8 mouse cellular contexts compared by ENCODE assay signal in genomic region chr9:106370620-106371383, GRCm38 (mm10). TPM values are rescaled to one million over a fixed set of nuclear protein-coding genes. Genes with fewer than 3 reads are reported as not detected.
DNase-seq lines count a peak whose midpoint lies in the region; ATAC-seq and TF ChIP-seq lines count a peak whose summit lies in the region.

No protein-coding gene starts in this region.

- H3K9ac ChIP-seq in lung, postnatal 0 days (replicated peaks; ENCODE audit: low read depth), result peak overlapping the region; percentile 82; the same call in 1 of the 2 replicates
- peak overlapping the region; percentile 91 for H3K9ac ChIP-seq in forebrain, embryonic 14.5 days (ENCODE audit: low read length)
- H3K9ac ChIP-seq in limb, embryonic 11.5 days (ENCODE audit: low read length), result peak overlapping the region; percentile 51; the same call in 1 of the 2 replicates
- no peak overlapping the region for H3K9ac ChIP-seq in stomach, embryonic 14.5 days (replicated peaks; ENCODE audit: low read depth, low read length)

- no peaks in the 10 kb centered on the region for H3K9me3 ChIP-seq in lung, postnatal 0 days (ENCODE audit: low read length)
- no peaks in the 10 kb centered on the region for H3K9me3 ChIP-seq in forebrain, embryonic 14.5 days (replicated peaks; ENCODE audit: control insufficient read depth, low read length)
- H3K9me3 ChIP-seq in limb, embryonic 11.5 days (ENCODE audit: control insufficient read depth, low read length), result no peaks in the 10 kb centered on the region
- no peaks in the 10 kb centered on the region for H3K9me3 ChIP-seq in stomach, embryonic 14.5 days (ENCODE audit: control insufficient read depth, low read depth, low read length)

- H3K27me3 ChIP-seq in lung, postnatal 0 days (replicated peaks; ENCODE audit: insufficient read depth, low read length), result no peaks in the 10 kb centered on the region
- H3K27me3 ChIP-seq in forebrain, embryonic 14.5 days (replicated peaks; ENCODE audit: control insufficient read depth, insufficient read depth, low read length), result no peaks in the 10 kb centered on the region
- H3K27me3 ChIP-seq in limb, embryonic 11.5 days (ENCODE audit: control insufficient read depth, insufficient read depth, low read length), result no peaks in the 10 kb centered on the region
- no peaks in the 10 kb centered on the region for H3K27me3 ChIP-seq in stomach, embryonic 14.5 days (ENCODE audit: control insufficient read depth, insufficient read depth, low read length)

- no peak for ATAC-seq in lung, postnatal 0 days
- ATAC-seq in forebrain, embryonic 14.5 days, result no peak
- ATAC-seq in limb, embryonic 11.5 days (ENCODE audit: insufficient number of reproducible peaks, low FRiP score, low TSS enrichment, low read depth), result no peak
- ATAC-seq in stomach, embryonic 14.5 days (ENCODE audit: insufficient number of reproducible peaks, insufficient read depth, low FRiP score, low read depth), result no peak

- peaks cover 6% of the 10 kb centered on the region; the same call in 1 of the 2 replicates for H3K36me3 ChIP-seq in lung, postnatal 0 days (ENCODE audit: insufficient read depth, low read length)
- peaks cover 33% of the 10 kb centered on the region for H3K36me3 ChIP-seq in forebrain, embryonic 14.5 days (ENCODE audit: control insufficient read depth, insufficient read depth, low read length)
- H3K36me3 ChIP-seq in limb, embryonic 11.5 days (ENCODE audit: control insufficient read depth, insufficient read depth, low read length), result peaks cover 25% of the 10 kb centered on the region
- peaks cover 27% of the 10 kb centered on the region for H3K36me3 ChIP-seq in stomach, embryonic 14.5 days (ENCODE audit: control insufficient read depth, insufficient read depth, low read length)

- peaks cover 22% of the 10 kb centered on the region for H3K4me1 ChIP-seq in lung, postnatal 0 days (ENCODE audit: insufficient read depth, low read depth, low read length)
- H3K4me1 ChIP-seq in forebrain, embryonic 14.5 days (ENCODE audit: control insufficient read depth, insufficient read depth, low read length), result peaks cover 19% of the 10 kb centered on the region; the same call in 1 of the 2 replicates
- H3K4me1 ChIP-seq in limb, embryonic 11.5 days (ENCODE audit: control insufficient read depth, insufficient read depth, low read length), result peaks cover 38% of the 10 kb centered on the region
- H3K4me1 ChIP-seq in stomach, embryonic 14.5 days (ENCODE audit: control insufficient read depth, insufficient read depth, low read length), result peaks cover 30% of the 10 kb centered on the region

- TF ChIP-seq EP300 in lung, postnatal 0 days (IDR thresholded peaks at IDR 0.05), result no peak

- intact Hi-C loops in left cerebral cortex, postnatal 4 days (cut with DNase I), result loop anchor here (5.0 kb wide), 1 partner anchor 84 kb away; no protein-coding TSS in a partner anchor

- peak overlapping the region; percentile 86 for H3K4me2 ChIP-seq in lung, postnatal 0 days (replicated peaks; ENCODE audit: low read depth, low read length)
- H3K4me2 ChIP-seq in forebrain, embryonic 14.5 days (ENCODE audit: low read length), result peak overlapping the region; percentile 95
- peak overlapping the region; percentile 87 for H3K4me2 ChIP-seq in limb, embryonic 11.5 days (ENCODE audit: low read depth, severe bottlenecking)
- peak overlapping the region; percentile 93 for H3K4me2 ChIP-seq in stomach, embryonic 14.5 days (replicated peaks; ENCODE audit: low read depth, low read length)

- DNase-seq in lung, postnatal 0 days (ENCODE audit: low spot score), result no peak
- no peak for DNase-seq in lung, postnatal 10 days
- DNase-seq in forebrain, embryonic 14.5 days (ENCODE audit: low spot score), result no peak
- no peak for DNase-seq in limb, embryonic 11.5 days (ENCODE audit: low spot score)
- DNase-seq in left cerebral cortex, postnatal 4 days, result no peak
- no peak for DNase-seq in layer of hippocampus, adult 11-12 months (ENCODE audit: low spot score)
- no peak for DNase-seq in gastrocnemius, adult 18-20 months (ENCODE audit: low spot score)

- TF ChIP-seq CTCF in lung, postnatal 0 days (IDR thresholded peaks at IDR 0.05), result no peak

- peak overlapping the region; percentile 85; the same call in 1 of the 2 replicates for H3K27ac ChIP-seq in lung, postnatal 0 days (ENCODE audit: low read length)
- H3K27ac ChIP-seq in forebrain, embryonic 14.5 days (ENCODE audit: low read depth, low read length), result no peak overlapping the region
- peak overlapping the region; percentile 98 for H3K27ac ChIP-seq in limb, embryonic 11.5 days (replicated peaks; ENCODE audit: low read depth, low read length)
- no peak overlapping the region for H3K27ac ChIP-seq in stomach, embryonic 14.5 days (ENCODE audit: low read length)

- H3K4me3 ChIP-seq in lung, postnatal 0 days (ENCODE audit: low read depth, low read length), result peak overlapping the region; percentile 83
- H3K4me3 ChIP-seq in forebrain, embryonic 14.5 days (ENCODE audit: low read depth, low read length), result peak overlapping the region; percentile 79; the same call in 1 of the 2 replicates
- peak overlapping the region; percentile 81 for H3K4me3 ChIP-seq in limb, embryonic 11.5 days (ENCODE audit: low read depth, low read length)
- H3K4me3 ChIP-seq in stomach, embryonic 14.5 days (ENCODE audit: low read depth, low read length), result peak overlapping the region; percentile 73

- WGBS in lung, postnatal 0 days, result 64% methylated on average over 30 of the region's 30 CpGs
- WGBS in forebrain, embryonic 14.5 days, result 90% methylated on average over 30 of the region's 30 CpGs
- WGBS in limb, embryonic 11.5 days, result 66% methylated on average over 30 of the region's 30 CpGs
- 80% methylated on average over 30 of the region's 30 CpGs for WGBS in stomach, embryonic 14.5 days

RNA-seq across cellular contexts. Expression of gene Dusp7, which starts 2.4 kb away (rescaled TPM):
- 25.7 and 27.8 TPM in 2 replicates for polyA plus RNA-seq in lung, postnatal 0 days (2015; fragmentation: Nextera tagmentation; extraction: Ambion mirVana)
- 10.2 and 11.3 TPM in 2 replicates for polyA plus RNA-seq in forebrain, embryonic 14.5 days (2014; fragmentation: Nextera tagmentation; extraction: Ambion mirVana)
- polyA plus RNA-seq in limb, embryonic 11.5 days (2014; fragmentation: Nextera tagmentation; extraction: Ambion mirVana), result 63.4 and 67.4 TPM in 2 replicates
- 22.4 and 24.9 TPM in 2 replicates for polyA plus RNA-seq in stomach, embryonic 14.5 days (2014; fragmentation: Nextera tagmentation; extraction: Ambion mirVana)
- 10 to 100 TPM; 54.3 to 54.4 TPM for total RNA-seq in left cerebral cortex, postnatal 4 days (2021)
- 10 to 100 TPM; 15.3 to 27.6 TPM for total RNA-seq in gastrocnemius, adult 18-20 months (2021)

RNA-seq across cellular contexts. Expression of gene Rpl29, which starts 58.5 kb away (rescaled TPM):
- 656 and 737 TPM in 2 replicates for polyA plus RNA-seq in lung, postnatal 0 days (2015; fragmentation: Nextera tagmentation; extraction: Ambion mirVana)
- polyA plus RNA-seq in forebrain, embryonic 14.5 days (2014; fragmentation: Nextera tagmentation; extraction: Ambion mirVana), result 718 and 924 TPM in 2 replicates
- polyA plus RNA-seq in limb, embryonic 11.5 days (2014; fragmentation: Nextera tagmentation; extraction: Ambion mirVana), result 1,049 and 1,075 TPM in 2 replicates
- polyA plus RNA-seq in stomach, embryonic 14.5 days (2014; fragmentation: Nextera tagmentation; extraction: Ambion mirVana), result 1,139 and 1,256 TPM in 2 replicates
- 100 to 1,000 TPM; 480 to 518 TPM for total RNA-seq in left cerebral cortex, postnatal 4 days (2021)
- 100 to 1,000 TPM; 280 to 298 TPM for total RNA-seq in gastrocnemius, adult 18-20 months (2021)

Comparison
In these comparisons a context has a peak if more than half of its experiments do, and no peak if none do; other contexts are left out.
1. H3K27ac ChIP-seq: peak in lung, postnatal 0 days (single experiment) and limb, embryonic 11.5 days (single experiment); none in forebrain, embryonic 14.5 days (single experiment) and stomach, embryonic 14.5 days (single experiment).
2. Peak in every context shown above with its lines, with median percentiles within 50 percentile points of each other: H3K4me2 ChIP-seq and H3K4me3 ChIP-seq.